Mouse (Mus musculus): ENCODE results near the gene Rab5if. TPM values are rescaled to one million over a fixed set of nuclear protein-coding genes. Genes with fewer than 3 reads are reported as not detected.
"Not testable (repeated sequence)": the region's sequence is repeated elsewhere in the genome, so short reads cannot be mapped to it uniquely, and the experiment has no call there.

Rab5if gene
- 188 and 190 TPM in 2 replicates for polyA plus RNA-seq (2016; fragmentation: Nextera tagmentation; extraction: Ambion mirVana)

GRCm38 (mm10) chr2:156862772-156863486, at the start of gene Rab5if:
Gene Rab5if (plus strand): TSS chr2:156863128.
- Histone ChIP-seq H3K9me3 (no peaks in the 10 kb centered on the region), H3K36me3 (peaks cover 26% of the 10 kb centered on the region), H3K4me1 (peaks cover 20% of the 10 kb centered on the region), H3K9ac (peak within 1 kb of the TSS; percentile 95), H3K27ac (peak within 1 kb of the TSS; percentile 93), H3K4me3 (peak within 1 kb of the TSS; percentile 93), H3K4me2 (replicated peaks) (peak within 1 kb of the TSS; percentile 88), H3K27me3 (no peaks in the 10 kb centered on the region)
- peak; percentile 94 for ATAC-seq (ENCODE audit: insufficient number of reproducible peaks, insufficient read depth, low FRiP score, low TSS enrichment)
- WGBS, result under 1% methylated on average over 90 of the region's 98 CpGs

- no peak for ATAC-seq (ENCODE audit: insufficient number of reproducible peaks, insufficient read depth, low FRiP score, low TSS enrichment)
- H3K36me3 ChIP-seq, result no peaks in the 10 kb centered on the region
- 16% methylated on average over 8 of the region's 8 CpGs for WGBS
- H3K9me3 ChIP-seq, result no peaks in the 10 kb centered on the region
- H3K27me3 ChIP-seq, result no peaks in the 10 kb centered on the region
- H3K27ac ChIP-seq, result 0 out of 2 replicates have a peak overlapping the region, but pooled peaks have one; percentile 30
- H3K4me3 ChIP-seq, result no peak overlapping the region
- H3K9ac ChIP-seq, result no peak overlapping the region
- peaks cover 14% of the 10 kb centered on the region; the same call in 1 of the 2 replicates for H3K4me1 ChIP-seq
- no peak overlapping the region for H3K4me2 ChIP-seq (replicated peaks)
Observed at GRCm38 (mm10) chr2:156814344-156814801, 48.6 kb upstream of the Rab5if start.

- WGBS, result 31% methylated on average over 5 of the region's 5 CpGs
- Histone ChIP-seq H3K36me3 (no peaks in the 10 kb centered on the region), H3K9me3 (no peaks in the 10 kb centered on the region), H3K4me3 (no peak overlapping the region), H3K4me2 (replicated peaks) (no peak overlapping the region), H3K4me1 (peaks cover 14% of the 10 kb centered on the region; the same call in 1 of the 2 replicates), H3K27me3 (no peaks in the 10 kb centered on the region), H3K9ac (no peak overlapping the region), H3K27ac (0 out of 2 replicates have a peak overlapping the region, but pooled peaks have one; percentile 30)
- ATAC-seq (ENCODE audit: insufficient number of reproducible peaks, insufficient read depth, low FRiP score, low TSS enrichment), result no peak
Observed at GRCm38 (mm10) chr2:156814893-156815292, 48.0 kb upstream of the Rab5if start.

- Histone ChIP-seq H3K36me3 (no peaks in the 10 kb centered on the region), H3K4me1 (peaks cover 14% of the 10 kb centered on the region; the same call in 1 of the 2 replicates), H3K4me2 (replicated peaks) (no peak overlapping the region), H3K27ac (no peak overlapping the region), H3K27me3 (no peaks in the 10 kb centered on the region), H3K9me3 (no peaks in the 10 kb centered on the region), H3K9ac (no peak overlapping the region), H3K4me3 (no peak overlapping the region)
- no peak for ATAC-seq (ENCODE audit: insufficient number of reproducible peaks, insufficient read depth, low FRiP score, low TSS enrichment)
- WGBS, result 61% methylated on average over 3 of the region's 3 CpGs
Observed at GRCm38 (mm10) chr2:156815412-156815811, 47.5 kb upstream of the Rab5if start.

GRCm38 (mm10) chr2:156816116-156816515, 46.8 kb upstream of the Rab5if start:
- no peak overlapping the region for H3K4me2 ChIP-seq (replicated peaks)
- H3K27me3 ChIP-seq, result no peaks in the 10 kb centered on the region
- no peak overlapping the region for H3K27ac ChIP-seq
- no peak overlapping the region for H3K4me3 ChIP-seq
- no peak for ATAC-seq (ENCODE audit: insufficient number of reproducible peaks, insufficient read depth, low FRiP score, low TSS enrichment)
- WGBS, result 61% methylated on average over 1 of the region's 1 CpGs
- H3K4me1 ChIP-seq, result peaks cover 14% of the 10 kb centered on the region; the same call in 1 of the 2 replicates
- H3K9me3 ChIP-seq, result no peaks in the 10 kb centered on the region
- no peaks in the 10 kb centered on the region for H3K36me3 ChIP-seq
- no peak overlapping the region for H3K9ac ChIP-seq

GRCm38 (mm10) chr2:156825128-156825527, 37.8 kb upstream of the Rab5if start:
- H3K9me3 ChIP-seq; H3K27me3 ChIP-seq; H3K4me1 ChIP-seq; H3K27ac ChIP-seq; H3K9ac ChIP-seq; H3K4me2 ChIP-seq (replicated peaks); H3K4me3 ChIP-seq; ATAC-seq (ENCODE audit: insufficient number of reproducible peaks, insufficient read depth, low FRiP score, low TSS enrichment): not testable (repeated sequence)
- 92% methylated on average over 6 of the region's 6 CpGs for WGBS
- H3K36me3 ChIP-seq, result 0 out of 2 replicates have a peak, but pooled peaks cover 12% of the 10 kb centered on the region

- WGBS, result 97% methylated on average over 11 of the region's 11 CpGs
- no peak overlapping the region for H3K4me2 ChIP-seq (replicated peaks)
- no peak overlapping the region for H3K9ac ChIP-seq
- peaks cover 9% of the 10 kb centered on the region; the same call in 1 of the 2 replicates for H3K9me3 ChIP-seq
- H3K4me3 ChIP-seq, result no peak overlapping the region
- no peaks in the 10 kb centered on the region for H3K27me3 ChIP-seq
- H3K4me1 ChIP-seq, result 0 out of 2 replicates have a peak, but pooled peaks cover 6% of the 10 kb centered on the region
- H3K36me3 ChIP-seq, result peaks cover 72% of the 10 kb centered on the region
- no peak for ATAC-seq (ENCODE audit: insufficient number of reproducible peaks, insufficient read depth, low FRiP score, low TSS enrichment)
- H3K27ac ChIP-seq, result no peak overlapping the region
Observed at GRCm38 (mm10) chr2:156834336-156834735, 28.6 kb upstream of the Rab5if start.

- peak overlapping the region; percentile 82 for H3K4me2 ChIP-seq (replicated peaks)
- peaks cover 25% of the 10 kb centered on the region for H3K4me1 ChIP-seq
- WGBS, result 56% methylated on average over 6 of the region's 6 CpGs
- H3K9me3 ChIP-seq, result no peaks in the 10 kb centered on the region
- H3K27me3 ChIP-seq, result no peaks in the 10 kb centered on the region
- peak overlapping the region; percentile 93 for H3K4me3 ChIP-seq
- H3K9ac ChIP-seq, result peak overlapping the region; percentile 88; the same call in 1 of the 2 replicates
- H3K27ac ChIP-seq, result 0 out of 2 replicates have a peak overlapping the region, but pooled peaks have one; percentile 91
- ATAC-seq (ENCODE audit: insufficient number of reproducible peaks, insufficient read depth, low FRiP score, low TSS enrichment), result no peak
- H3K36me3 ChIP-seq, result peaks cover 29% of the 10 kb centered on the region
Observed at GRCm38 (mm10) chr2:156838839-156839238, 24.1 kb upstream of the Rab5if start.

- Histone ChIP-seq H3K27ac (peak within 1 kb of the TSS; percentile 97), H3K4me3 (peak within 1 kb of the TSS; percentile 93), H3K36me3 (peaks cover 26% of the 10 kb centered on the region), H3K9me3 (no peaks in the 10 kb centered on the region), H3K9ac (peak within 1 kb of the TSS; percentile 88), H3K27me3 (no peaks in the 10 kb centered on the region), H3K4me1 (peaks cover 32% of the 10 kb centered on the region), H3K4me2 (replicated peaks) (peak within 1 kb of the TSS; percentile 82)
- ATAC-seq (ENCODE audit: insufficient number of reproducible peaks, insufficient read depth, low FRiP score, low TSS enrichment), result peak; percentile 81
- 1% methylated on average over 51 of the region's 61 CpGs for WGBS
Observed at GRCm38 (mm10) chr2:156839319-156840191, 23.4 kb upstream of the Rab5if start, which contains the start of gene Tgif2. Gene Tgif2 (plus strand): TSS chr2:156840007.

- peak overlapping the region; percentile 97 for H3K27ac ChIP-seq
- peak overlapping the region; percentile 82 for H3K4me2 ChIP-seq (replicated peaks)
- peak; percentile 13; the same call in 1 of the 2 replicates for ATAC-seq (ENCODE audit: insufficient number of reproducible peaks, insufficient read depth, low FRiP score, low TSS enrichment)
- peaks cover 41% of the 10 kb centered on the region for H3K4me1 ChIP-seq
- H3K4me3 ChIP-seq, result peak overlapping the region; percentile 93
- 2% methylated on average over 72 of the region's 79 CpGs for WGBS
- peak overlapping the region; percentile 88 for H3K9ac ChIP-seq
- peaks cover 24% of the 10 kb centered on the region for H3K36me3 ChIP-seq
- H3K27me3 ChIP-seq, result no peaks in the 10 kb centered on the region
- no peaks in the 10 kb centered on the region for H3K9me3 ChIP-seq
Observed at GRCm38 (mm10) chr2:156840301-156841027, 22.5 kb upstream of the Rab5if start.
